Mouse (Mus musculus): ENCODE measurements around the gene Necap2. TPM values are rescaled to one million over a fixed set of nuclear protein-coding genes. Genes with fewer than 3 reads are reported as not detected.

Gene Necap2
- polyA plus RNA-seq, 1 experiment from 2014 or later: 36.6 TPM

DNA sequence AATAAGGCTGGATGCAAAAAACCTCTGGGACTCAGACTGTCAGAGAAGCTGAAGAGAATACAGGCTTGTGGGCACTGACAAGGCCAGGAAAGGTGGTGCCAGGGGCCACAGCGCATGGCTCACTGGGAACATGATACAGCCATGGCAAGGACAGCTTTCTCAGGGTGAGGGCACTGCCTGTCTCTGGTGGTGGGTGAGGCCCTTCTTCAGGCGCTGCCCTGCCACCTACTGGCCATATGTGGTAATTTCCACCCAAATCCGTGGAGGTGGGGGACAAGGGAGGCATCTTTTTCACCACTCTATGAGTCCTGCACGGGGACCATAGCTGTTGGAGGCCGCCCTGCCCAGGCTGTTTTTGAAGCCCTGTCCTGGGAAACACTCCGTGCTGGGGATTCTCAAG, 46.4 kb downstream of the Necap2 start:
- DNase-seq (ENCODE audit: low spot score) (peak; percentile 84), ATAC-seq (peak; percentile 68)
- no peak overlapping the region for H3K4me3 ChIP-seq (ENCODE audit: low read depth, low read length)
- H3K36me3 ChIP-seq (ENCODE audit: control insufficient read depth, insufficient read depth, low read length): peaks cover 68% of the 10 kb centered on the region
- no peaks in the 10 kb centered on the region for H3K27me3 ChIP-seq (replicated peaks; ENCODE audit: control insufficient read depth, insufficient read depth, low read length)
- WGBS: 14% methylated on average over 6 of the region's 6 CpGs
- H3K9me3 ChIP-seq (replicated peaks; ENCODE audit: control insufficient read depth, low read length): no peaks in the 10 kb centered on the region
- no peak overlapping the region for H3K9ac ChIP-seq (ENCODE audit: low read length)
- H3K4me2 ChIP-seq (ENCODE audit: low read length): no peak overlapping the region
- H3K27ac ChIP-seq (ENCODE audit: low read depth, low read length): no peak overlapping the region
- H3K4me1 ChIP-seq (ENCODE audit: control insufficient read depth, insufficient read depth, low read length): no peaks in the 10 kb centered on the region

DNA sequence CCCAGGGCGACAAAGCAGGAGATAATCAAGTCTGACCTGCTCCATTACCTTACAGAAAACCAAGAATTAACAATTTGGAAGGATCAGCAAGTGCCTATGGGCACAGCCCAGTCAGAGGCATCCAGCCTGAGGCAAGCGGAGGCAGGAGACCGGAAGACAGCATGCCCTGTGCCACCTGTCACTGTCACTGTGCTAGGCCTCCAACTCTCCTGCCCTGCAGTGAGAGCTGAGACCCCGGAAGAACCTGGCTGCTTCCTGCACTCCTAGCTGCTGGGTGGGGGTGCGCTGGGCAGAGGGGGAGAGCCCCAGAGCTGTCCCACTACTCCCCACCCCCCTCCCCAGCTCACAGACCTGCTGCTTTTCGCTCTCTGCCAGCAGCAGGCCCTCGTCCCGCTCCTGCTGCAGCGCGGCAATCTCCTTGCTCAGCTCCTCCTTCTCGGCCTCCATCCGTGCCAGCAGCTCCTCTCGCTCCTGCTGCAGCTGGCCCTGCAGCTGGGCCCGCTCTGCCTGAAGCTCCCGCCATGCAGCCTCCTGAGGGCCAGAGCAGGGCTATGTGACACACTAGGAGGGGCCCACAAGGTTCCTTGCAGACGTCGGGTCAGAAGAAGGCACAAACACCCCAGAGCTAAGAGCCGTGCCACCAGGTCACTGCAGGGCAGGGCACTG, 47.5 kb downstream of the Necap2 start:
- 83% methylated on average over 17 of the region's 18 CpGs for WGBS
- DNase-seq (ENCODE audit: low spot score) (no peak), ATAC-seq (no peak)
- Histone ChIP-seq H3K27me3 (replicated peaks; ENCODE audit: control insufficient read depth, insufficient read depth, low read length) (no peaks in the 10 kb centered on the region), H3K9me3 (replicated peaks; ENCODE audit: control insufficient read depth, low read length) (no peaks in the 10 kb centered on the region), H3K9ac (ENCODE audit: low read length) (0 out of 2 replicates have a peak overlapping the region, but pooled peaks have one; percentile 5), H3K27ac (ENCODE audit: low read depth, low read length) (no peak overlapping the region), H3K36me3 (ENCODE audit: control insufficient read depth, insufficient read depth, low read length) (peaks cover 68% of the 10 kb centered on the region), H3K4me2 (ENCODE audit: low read length) (no peak overlapping the region), H3K4me1 (ENCODE audit: control insufficient read depth, insufficient read depth, low read length) (no peaks in the 10 kb centered on the region), H3K4me3 (ENCODE audit: low read depth, low read length) (no peak overlapping the region)

DNA sequence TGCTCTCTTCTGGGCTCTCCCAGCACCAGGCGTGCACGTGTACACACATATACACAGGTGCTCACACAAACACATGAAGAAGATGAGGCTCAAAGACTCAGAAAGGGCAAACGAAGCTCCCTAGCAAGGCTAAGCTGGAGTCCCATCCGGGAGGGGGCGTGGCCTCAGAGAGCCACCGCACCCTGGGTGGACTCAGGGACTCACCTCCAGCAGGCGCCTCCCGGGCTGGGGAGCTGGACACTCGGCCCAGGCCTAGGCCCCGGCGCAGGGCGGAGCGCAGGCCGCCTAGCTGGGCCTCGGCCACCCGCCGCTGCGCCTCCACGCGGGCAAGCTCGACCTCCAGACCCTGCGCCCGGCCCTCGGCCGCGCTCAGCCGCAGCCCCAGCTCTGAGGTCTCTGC, 53.2 kb downstream of the Necap2 start:
- Histone ChIP-seq H3K27ac (ENCODE audit: low read depth, low read length) (no peak overlapping the region), H3K4me2 (ENCODE audit: low read length) (no peak overlapping the region), H3K4me3 (ENCODE audit: low read depth, low read length) (no peak overlapping the region), H3K36me3 (ENCODE audit: control insufficient read depth, insufficient read depth, low read length) (peaks cover 56% of the 10 kb centered on the region), H3K9me3 (replicated peaks; ENCODE audit: control insufficient read depth, low read length) (no peaks in the 10 kb centered on the region), H3K27me3 (replicated peaks; ENCODE audit: control insufficient read depth, insufficient read depth, low read length) (no peaks in the 10 kb centered on the region), H3K4me1 (ENCODE audit: control insufficient read depth, insufficient read depth, low read length) (peaks cover 18% of the 10 kb centered on the region), H3K9ac (ENCODE audit: low read length) (no peak overlapping the region)
- no peak for DNase-seq (ENCODE audit: low spot score)
- no peak for ATAC-seq
- WGBS: 76% methylated on average over 22 of the region's 27 CpGs

DNA sequence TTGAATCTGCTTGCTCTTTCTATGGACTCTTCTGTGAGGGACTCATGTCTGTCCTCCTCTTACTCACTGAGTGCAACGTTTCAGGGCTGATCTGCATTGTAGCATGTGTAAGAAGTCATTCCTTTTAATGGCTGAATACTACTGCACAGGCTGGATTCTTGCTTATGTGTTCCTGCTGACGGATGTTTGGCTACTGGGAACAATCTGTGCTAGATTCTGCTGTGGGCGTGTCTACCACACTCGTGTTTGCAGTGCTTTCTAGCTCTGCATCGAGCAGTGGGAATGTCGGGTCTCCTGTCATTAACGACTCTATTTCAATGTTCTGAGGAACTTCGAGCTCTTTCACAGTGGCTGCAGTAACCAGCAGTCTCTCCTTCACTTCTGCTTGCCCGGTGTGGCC, 54.1 kb downstream of the Necap2 start:
- Histone ChIP-seq H3K27ac (ENCODE audit: low read depth, low read length) (no peak overlapping the region), H3K4me2 (ENCODE audit: low read length) (no peak overlapping the region), H3K36me3 (ENCODE audit: control insufficient read depth, insufficient read depth, low read length) (peaks cover 53% of the 10 kb centered on the region), H3K9ac (ENCODE audit: low read length) (no peak overlapping the region), H3K4me1 (ENCODE audit: control insufficient read depth, insufficient read depth, low read length) (peaks cover 25% of the 10 kb centered on the region), H3K27me3 (replicated peaks; ENCODE audit: control insufficient read depth, insufficient read depth, low read length) (no peaks in the 10 kb centered on the region), H3K9me3 (replicated peaks; ENCODE audit: control insufficient read depth, low read length) (no peaks in the 10 kb centered on the region), H3K4me3 (ENCODE audit: low read depth, low read length) (no peak overlapping the region)
- no peak for ATAC-seq
- 79% methylated on average over 9 of the region's 9 CpGs for WGBS
- no peak for DNase-seq (ENCODE audit: low spot score)

DNA sequence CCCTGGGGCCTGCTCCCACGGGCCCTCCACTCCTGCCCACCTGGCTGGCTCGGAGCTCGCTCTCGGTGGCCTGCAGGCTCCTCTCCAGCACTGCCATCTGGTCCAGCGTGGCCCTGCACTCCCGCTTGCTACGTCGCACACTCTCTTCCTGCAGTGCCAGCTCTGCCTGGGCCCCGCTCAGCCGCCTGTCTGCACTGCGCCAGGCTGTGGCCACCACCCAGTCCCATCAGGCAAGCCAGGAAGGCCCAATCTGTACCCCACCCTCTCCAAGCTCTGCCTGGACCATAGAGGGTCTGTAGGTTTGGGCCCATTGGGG, 56.6 kb downstream of the Necap2 start:
- no peaks in the 10 kb centered on the region for H3K9me3 ChIP-seq (replicated peaks; ENCODE audit: control insufficient read depth, low read length)
- H3K27me3 ChIP-seq (replicated peaks; ENCODE audit: control insufficient read depth, insufficient read depth, low read length): no peaks in the 10 kb centered on the region
- H3K9ac ChIP-seq (ENCODE audit: low read length): peak overlapping the region; percentile 3; the same call in 1 of the 2 replicates
- peaks cover 38% of the 10 kb centered on the region for H3K36me3 ChIP-seq (ENCODE audit: control insufficient read depth, insufficient read depth, low read length)
- no peak overlapping the region for H3K4me2 ChIP-seq (ENCODE audit: low read length)
- H3K4me1 ChIP-seq (ENCODE audit: control insufficient read depth, insufficient read depth, low read length): peaks cover 25% of the 10 kb centered on the region
- H3K4me3 ChIP-seq (ENCODE audit: low read depth, low read length): no peak overlapping the region
- H3K27ac ChIP-seq (ENCODE audit: low read depth, low read length): peak overlapping the region; percentile 96
- DNase-seq (ENCODE audit: low spot score) (peak; percentile 63), ATAC-seq (peak; percentile 49)
- 26% methylated on average over 11 of the region's 11 CpGs for WGBS

DNA sequence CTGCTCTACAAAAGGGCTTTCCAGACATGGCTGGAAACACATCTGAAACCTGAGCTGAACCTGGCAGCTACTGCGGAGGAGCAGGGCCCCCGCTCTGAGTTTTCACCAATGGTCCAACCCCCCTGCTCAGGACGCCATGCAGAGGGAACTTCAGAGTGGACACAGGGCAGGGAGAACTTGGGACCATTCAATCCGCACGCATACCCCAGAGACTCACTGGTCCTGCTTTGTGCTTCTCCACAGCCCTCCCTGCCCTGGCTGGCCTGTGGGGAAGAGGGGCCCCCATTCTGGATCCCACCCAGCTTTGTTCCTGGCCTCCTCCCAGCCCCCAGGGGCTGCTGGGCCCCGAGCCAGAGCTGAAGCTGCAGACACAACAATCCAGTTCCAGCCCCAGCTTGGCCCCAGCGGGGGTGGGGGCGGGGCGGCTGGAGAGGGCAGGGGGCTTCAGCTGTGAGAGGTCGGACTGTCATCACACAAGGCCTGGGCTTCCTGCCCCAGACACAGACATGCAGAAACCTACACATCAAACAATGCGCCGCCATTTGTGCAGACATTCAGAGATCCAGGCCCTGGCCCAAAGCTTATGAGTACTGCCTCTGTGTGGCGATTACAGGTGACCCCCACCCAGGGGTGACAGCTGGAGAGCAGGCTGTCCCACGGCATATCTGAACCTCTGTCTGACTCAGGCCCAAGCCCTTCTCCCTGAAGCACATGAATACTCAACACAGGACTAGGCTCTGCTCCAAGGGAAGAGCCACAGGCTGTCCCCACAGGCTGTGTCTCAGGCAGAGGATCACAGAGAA, 57.1 kb downstream of the Necap2 start:
- no peak overlapping the region for H3K4me3 ChIP-seq (ENCODE audit: low read depth, low read length)
- no peaks in the 10 kb centered on the region for H3K27me3 ChIP-seq (replicated peaks; ENCODE audit: control insufficient read depth, insufficient read depth, low read length)
- peaks cover 25% of the 10 kb centered on the region for H3K4me1 ChIP-seq (ENCODE audit: control insufficient read depth, insufficient read depth, low read length)
- peak; percentile 88 for DNase-seq (ENCODE audit: low spot score)
- 0 out of 2 replicates have a peak overlapping the region, but pooled peaks have one; percentile 8 for H3K4me2 ChIP-seq (ENCODE audit: low read length)
- ATAC-seq: peak; percentile 76
- no peaks in the 10 kb centered on the region for H3K9me3 ChIP-seq (replicated peaks; ENCODE audit: control insufficient read depth, low read length)
- 12% methylated on average over 14 of the region's 14 CpGs for WGBS
- peaks cover 38% of the 10 kb centered on the region for H3K36me3 ChIP-seq (ENCODE audit: control insufficient read depth, insufficient read depth, low read length)
- H3K9ac ChIP-seq (ENCODE audit: low read length): peak overlapping the region; percentile 3; the same call in 1 of the 2 replicates
- peak overlapping the region; percentile 96 for H3K27ac ChIP-seq (ENCODE audit: low read depth, low read length)

DNA sequence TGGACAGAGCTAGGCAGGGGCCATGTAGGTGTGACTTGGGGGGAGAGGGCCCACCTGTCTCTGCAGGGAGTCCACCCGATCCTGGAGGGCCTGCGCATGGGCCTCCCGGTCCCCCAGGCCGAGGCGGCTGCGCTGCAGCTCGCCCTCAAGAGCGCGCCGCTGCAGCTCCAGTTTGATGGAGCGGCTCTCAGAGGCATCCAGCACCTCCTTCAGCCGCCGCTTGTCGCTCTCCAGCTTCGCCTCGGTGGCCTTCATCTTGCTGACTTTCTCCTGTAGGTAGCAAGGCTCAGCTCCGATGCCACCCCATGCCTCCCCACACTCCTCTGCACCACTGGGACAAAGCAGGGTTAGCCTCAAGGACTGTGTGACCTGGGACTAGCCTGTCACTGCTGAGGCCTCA, 57.9 kb downstream of the Necap2 start:
- ATAC-seq (0 out of 2 replicates have a peak, but pooled peaks have one; percentile 1), DNase-seq (ENCODE audit: low spot score) (no peak)
- WGBS: 74% methylated on average over 17 of the region's 17 CpGs
- peaks cover 38% of the 10 kb centered on the region for H3K36me3 ChIP-seq (ENCODE audit: control insufficient read depth, insufficient read depth, low read length)
- 0 out of 2 replicates have a peak overlapping the region, but pooled peaks have one; percentile 3 for H3K9ac ChIP-seq (ENCODE audit: low read length)
- no peaks in the 10 kb centered on the region for H3K27me3 ChIP-seq (replicated peaks; ENCODE audit: control insufficient read depth, insufficient read depth, low read length)
- H3K4me1 ChIP-seq (ENCODE audit: control insufficient read depth, insufficient read depth, low read length): peaks cover 25% of the 10 kb centered on the region
- no peaks in the 10 kb centered on the region for H3K9me3 ChIP-seq (replicated peaks; ENCODE audit: control insufficient read depth, low read length)
- no peak overlapping the region for H3K4me3 ChIP-seq (ENCODE audit: low read depth, low read length)
- H3K27ac ChIP-seq (ENCODE audit: low read depth, low read length): peak overlapping the region; percentile 96
- H3K4me2 ChIP-seq (ENCODE audit: low read length): no peak overlapping the region

DNA sequence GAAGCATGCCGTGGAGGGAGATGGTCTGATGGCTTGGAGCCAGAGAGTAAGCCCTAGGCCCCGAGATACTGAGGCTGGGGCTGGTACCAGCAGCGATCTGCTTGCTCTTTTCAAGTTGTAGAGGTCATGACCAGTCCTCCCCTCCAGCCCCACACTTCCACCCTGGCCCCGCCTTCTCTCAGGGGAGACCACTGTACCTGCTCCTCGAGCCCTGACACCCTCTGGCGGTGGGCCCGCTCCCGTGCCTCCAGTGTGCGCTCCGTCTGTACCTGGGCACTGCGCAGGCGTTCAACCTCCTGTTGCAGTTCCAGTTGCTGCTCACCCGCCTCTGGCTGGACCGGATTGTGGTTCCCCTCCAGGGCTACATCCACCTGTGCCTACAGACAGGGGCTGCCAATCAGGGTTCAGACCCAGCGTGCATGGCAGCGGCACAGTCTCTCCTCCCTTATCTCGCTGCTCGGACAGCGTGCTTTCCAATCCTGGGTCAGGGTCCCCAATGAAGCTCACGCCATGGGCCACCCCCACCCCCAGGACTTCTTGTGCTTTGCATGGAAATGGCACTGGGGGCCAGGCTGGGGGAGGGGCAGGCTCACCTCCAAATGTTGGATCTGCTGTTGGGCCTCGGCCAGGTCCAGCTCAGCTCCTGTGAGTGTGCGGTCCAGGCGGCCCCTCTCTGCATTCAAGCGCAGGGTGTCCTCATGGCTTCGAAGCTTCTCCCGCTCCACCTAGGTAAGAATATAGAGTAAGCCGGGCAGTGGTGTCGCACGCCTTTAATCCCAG, 60.3 kb downstream of the Necap2 start:
- 76% methylated on average over 29 of the region's 29 CpGs for whole genome bisulfite sequencing
- Histone ChIP-seq H3K36me3 (ENCODE audit: control insufficient read depth, insufficient read depth, low read length) (peaks cover 53% of the 10 kb centered on the region), H3K27me3 (replicated peaks; ENCODE audit: control insufficient read depth, insufficient read depth, low read length) (no peaks in the 10 kb centered on the region), H3K4me2 (ENCODE audit: low read length) (no peak overlapping the region), H3K4me3 (ENCODE audit: low read depth, low read length) (no peak overlapping the region), H3K9me3 (replicated peaks; ENCODE audit: control insufficient read depth, low read length) (no peaks in the 10 kb centered on the region), H3K9ac (ENCODE audit: low read length) (no peak overlapping the region), H3K27ac (ENCODE audit: low read depth, low read length) (peak overlapping the region; percentile 52), H3K4me1 (ENCODE audit: control insufficient read depth, insufficient read depth, low read length) (peaks cover 25% of the 10 kb centered on the region)
- DNase-seq (ENCODE audit: low spot score) (no peak), ATAC-seq (no peak)

All from forebrain, embryonic 14.5 days (tissue).